Mouse (Mus musculus): Measurements from ENCODE around the gene Krtap10-10.
"Not testable (repeated sequence)": the region's sequence is repeated elsewhere in the genome, so short reads cannot be mapped to it uniquely, and the experiment has no call there.

Krtap10-10 gene

DNA sequence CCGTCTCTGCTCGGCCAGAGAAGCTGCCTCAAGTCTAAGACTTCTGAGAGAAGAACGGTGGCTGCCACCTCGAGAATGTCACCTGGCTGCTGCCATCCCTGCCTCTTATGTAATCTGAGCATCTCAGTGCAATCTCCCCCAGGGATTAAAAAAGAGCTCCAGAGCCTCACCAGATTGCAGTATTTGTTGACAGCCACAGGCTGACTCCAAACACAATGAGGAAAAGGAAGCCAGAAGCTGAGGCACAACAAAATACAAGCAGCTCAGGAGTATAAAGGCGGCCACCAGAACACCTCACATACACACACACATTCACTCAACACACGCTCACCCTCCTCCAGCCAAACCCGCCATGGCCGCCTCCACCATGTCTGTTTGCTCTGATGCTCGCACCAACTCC, at the start of gene Krtap10-10:
Krtap10-10 (plus strand) TSS at position 301 of the 400 bp plus-strand sequence.
- DNase-seq (ENCODE audit: low spot score in 2 of 2) = peak; percentile 19 to 25

DNA sequence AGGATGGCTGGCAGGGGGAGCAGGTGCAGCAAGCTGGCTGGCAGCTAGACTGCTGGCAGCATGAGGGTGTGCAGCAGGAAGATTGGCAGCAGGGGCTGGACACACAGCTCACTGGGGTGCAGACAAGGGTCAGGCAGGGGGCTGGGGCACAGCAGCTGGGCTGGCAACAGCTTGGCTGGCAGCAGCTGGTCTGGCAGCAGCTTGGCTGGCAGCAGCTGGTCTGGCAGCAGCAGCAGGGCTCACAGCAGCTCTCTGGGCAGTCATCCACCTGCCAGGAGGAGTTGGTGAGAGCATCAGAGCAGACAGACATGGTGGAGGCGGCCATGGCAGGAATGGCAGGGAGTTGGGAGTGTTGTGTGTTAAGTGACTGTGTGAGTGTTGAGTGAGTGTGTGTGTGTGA, 47.9 kb upstream of the Krtap10-10 start, which contains the start of gene Gm7137:
Gm7137 (minus strand) TSS at position 325 of the 400 bp plus-strand sequence.
- peak in 1 of 2 experiments; percentile 12 for DNase-seq (ENCODE audit: low spot score in 2 of 2)

DNA sequence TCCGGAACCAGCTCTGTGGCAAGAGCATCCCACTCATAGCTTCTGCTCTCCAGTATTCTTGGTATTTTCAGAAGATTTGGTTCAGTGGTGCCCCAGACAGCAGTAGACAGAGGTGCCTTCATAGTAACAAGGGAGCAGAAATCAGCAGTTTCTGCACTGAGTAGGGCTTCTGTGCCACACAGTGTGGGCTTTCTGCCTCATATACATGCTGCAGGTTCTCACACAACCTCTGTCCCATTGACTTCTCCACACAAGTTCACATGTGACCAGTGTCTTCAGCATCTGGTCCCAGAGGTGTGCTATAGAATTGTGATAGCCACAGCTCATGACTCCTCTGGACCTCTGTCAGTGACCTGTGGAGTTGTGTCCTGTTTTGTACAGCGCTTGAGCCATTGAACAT, 47.1 kb upstream of the Krtap10-10 start:
- DNase-seq (ENCODE audit: low spot score in 2 of 2) = no peak

DNA sequence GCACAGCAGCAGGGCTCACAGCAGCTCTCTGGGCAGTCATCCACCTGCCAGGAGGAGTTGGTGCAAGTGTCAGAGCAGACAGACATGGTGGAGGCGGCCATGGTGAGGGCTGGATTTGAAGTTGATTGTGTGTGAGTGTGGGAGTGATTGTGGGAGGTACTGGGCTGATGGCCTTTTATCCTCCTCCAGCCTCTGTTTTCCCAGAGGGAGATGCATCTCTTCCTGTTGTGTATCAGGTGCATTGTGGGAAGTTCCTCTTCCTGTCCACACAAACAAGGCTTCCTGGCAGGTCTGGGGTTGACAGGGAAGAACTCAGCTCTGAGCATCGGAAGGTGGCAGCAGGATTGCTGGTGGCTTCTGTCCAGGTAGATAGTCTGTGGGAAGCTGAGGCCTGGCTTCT, 40.8 kb upstream of the Krtap10-10 start, which contains the start of gene Gm9639:
Gm9639 (minus strand) TSS at position 101 of the 400 bp plus-strand sequence.
- no peak for DNase-seq (ENCODE audit: low spot score in 2 of 2)

DNA sequence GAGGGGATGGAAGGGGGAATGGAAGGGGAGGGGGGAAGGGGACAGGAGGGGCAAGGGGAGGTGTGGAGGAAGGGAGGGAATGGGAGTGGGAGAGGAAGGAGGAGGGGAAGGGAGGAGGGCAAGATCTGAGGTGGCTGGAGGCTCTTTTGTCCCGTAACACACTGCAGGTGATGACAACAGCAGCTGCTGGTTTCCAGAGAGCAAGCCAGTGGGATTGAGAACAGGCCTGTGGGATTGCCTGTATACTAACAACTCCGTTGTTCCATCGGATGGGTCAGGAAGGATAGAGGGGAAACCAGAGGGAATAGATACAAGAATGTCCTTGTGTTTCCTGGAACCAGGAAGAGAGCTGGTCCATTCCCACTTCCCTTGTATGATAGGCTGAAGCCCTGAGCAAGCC, 38.1 kb upstream of the Krtap10-10 start:
- DNase-seq (ENCODE audit: low spot score in 2 of 2) = no peak

DNA sequence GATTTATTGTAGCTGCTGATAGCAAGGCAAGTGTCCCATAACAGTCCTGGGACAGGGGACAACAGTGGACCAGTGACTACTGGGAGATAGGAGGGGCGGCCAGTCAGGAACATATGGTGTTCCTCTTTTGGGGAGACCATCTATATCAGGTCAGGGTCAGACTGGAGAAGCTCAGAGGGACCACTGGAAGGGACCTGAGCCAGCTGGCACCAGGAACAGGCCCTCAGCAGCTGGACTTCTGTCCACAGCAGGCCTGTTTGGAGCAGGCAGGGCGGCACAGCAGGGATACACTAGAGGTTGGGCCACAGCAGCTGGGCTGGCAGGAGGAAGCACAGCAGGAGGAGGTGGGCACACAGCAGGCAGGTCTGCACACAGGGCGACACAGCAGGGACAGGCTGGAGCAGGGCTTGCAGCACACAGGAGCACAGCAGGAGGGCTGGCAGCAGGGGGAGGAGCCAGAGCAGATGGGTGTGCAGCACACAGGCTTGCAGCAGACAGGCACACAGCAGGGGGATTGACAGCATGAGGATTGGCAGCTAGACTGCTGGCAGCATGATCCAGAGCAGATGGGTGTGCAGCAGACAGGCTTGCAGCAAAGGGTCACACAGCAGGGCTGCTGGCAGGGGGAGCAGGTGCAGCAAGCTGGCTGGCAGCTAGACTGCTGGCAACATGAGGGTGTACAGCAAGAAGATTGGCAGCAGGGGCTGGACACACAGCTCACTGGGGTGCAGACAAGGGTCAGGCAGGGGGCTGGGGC, 37.4 kb upstream of the Krtap10-10 start:
- DNase-seq (ENCODE audit: low spot score in 2 of 2) = not testable (repeated sequence)

DNA sequence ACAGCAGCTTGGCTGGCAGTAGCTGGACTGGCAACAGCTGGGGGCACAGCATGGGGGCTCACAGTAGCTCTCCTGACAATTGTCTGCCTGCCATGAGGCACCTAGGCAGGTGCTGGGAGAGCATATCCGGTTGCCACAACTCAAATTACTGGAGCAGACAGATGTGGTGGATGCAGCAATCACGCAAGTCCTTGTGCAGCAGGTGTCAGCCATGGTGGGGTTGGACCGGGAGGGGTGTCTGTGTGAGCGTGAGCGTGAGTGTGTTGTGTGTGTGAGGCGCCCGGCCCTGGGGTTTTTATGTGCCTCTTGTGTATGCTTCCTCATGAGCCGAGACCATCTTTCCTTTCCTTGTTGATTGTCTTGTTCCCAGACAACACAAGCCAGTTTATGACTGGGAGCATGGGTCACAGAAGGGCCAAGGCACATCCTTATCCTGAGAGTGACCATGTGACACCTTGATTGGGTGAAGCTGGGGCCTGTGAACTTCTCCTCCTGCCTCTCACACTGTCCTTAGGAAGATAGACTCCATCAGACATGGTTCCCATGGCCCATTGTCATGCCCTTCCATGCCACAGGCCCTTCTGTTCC, 36.7 kb upstream of the Krtap10-10 start, which contains the start of gene Gm19668:
Gm19668 (minus strand) TSS at position 213 of the 588 bp plus-strand sequence.
- no peak for DNase-seq (ENCODE audit: low spot score in 2 of 2)

DNA sequence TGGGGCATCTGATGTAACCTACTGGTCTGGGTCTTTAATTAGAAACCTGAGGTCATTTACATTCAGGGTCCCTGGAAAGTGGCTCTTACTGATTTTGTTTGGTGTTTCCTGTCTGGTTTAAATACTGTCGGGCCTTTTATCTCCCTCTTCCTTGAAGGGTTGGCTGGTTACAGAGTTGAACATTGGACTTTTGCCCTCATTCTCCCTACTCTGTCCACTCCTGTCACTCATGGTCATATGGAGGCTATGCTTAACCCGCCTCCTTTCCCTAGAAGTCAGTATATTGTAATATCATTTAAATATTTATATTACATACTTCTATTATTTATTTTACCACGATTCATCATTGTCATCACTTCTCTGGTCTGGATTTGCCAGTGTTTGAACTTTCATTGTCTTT, 31.7 kb upstream of the Krtap10-10 start:
- no peak for DNase-seq (ENCODE audit: low spot score in 2 of 2)

DNA sequence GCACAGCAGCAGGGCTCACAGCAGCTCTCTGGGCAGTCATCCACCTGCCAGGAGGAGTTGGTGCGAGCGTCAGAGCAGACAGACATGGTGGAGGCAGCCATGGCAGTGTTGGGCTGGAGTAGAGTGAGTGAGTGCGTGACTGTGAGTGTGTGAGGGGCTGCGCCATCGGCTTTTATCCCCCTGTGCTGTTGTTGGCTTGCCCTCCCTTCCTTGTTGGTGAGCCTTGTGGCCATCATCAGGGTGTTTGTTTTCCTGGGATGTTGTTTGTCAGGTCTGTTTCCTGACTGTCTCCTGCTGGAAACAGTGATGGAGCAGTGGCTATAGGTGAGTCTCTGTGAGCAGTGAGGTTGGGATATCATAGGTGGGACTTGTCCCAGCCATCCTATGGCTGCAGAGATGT, 24.0 kb upstream of the Krtap10-10 start, which contains the start of gene Gm9507:
Gm9507 (minus strand) TSS at position 101 of the 400 bp plus-strand sequence.
- no peak for DNase-seq (ENCODE audit: low spot score in 2 of 2)

DNA sequence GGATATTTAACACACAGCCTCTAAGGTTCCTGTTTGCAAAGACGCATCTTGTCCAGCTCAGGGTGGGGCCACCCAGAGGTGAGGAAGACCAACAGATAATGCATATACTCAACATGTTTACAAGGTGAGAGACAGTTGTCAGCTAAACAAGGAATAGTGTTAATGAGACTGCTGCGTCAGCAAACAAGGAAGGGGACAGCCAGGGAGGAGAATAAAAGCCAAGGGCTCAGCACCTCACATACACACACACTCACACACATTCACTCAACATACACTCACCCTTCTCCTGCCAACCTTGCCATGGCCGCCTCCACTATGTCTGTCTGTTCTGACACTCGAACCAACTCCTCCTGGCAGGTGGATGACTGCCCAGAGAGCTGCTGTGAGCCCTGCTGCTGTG, 21.4 kb upstream of the Krtap10-10 start, which contains the start of gene Gm2696:
Gm2696 (plus strand) TSS at position 301 of the 400 bp plus-strand sequence.
- no peak for DNase-seq (ENCODE audit: low spot score in 2 of 2)

DNA sequence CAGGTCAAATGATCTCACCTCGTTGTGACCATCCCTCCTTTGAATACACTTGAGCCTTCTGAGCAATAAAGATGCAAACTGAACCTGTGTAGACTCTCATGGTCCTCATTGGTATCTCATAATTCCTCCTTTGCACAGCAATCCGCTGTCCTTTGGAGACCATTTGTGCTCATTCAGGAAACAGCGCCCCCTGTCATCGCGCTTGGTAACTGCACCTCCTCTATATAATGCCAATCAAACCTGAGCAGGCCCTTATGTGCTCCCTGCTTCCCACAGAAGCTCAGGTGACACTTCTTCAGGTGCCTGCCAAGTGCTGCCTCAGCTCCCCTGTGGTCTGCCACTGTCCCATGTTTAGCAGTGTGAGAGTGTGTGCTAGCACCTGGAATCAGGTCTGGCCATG, 20.2 kb upstream of the Krtap10-10 start:
- DNase-seq (ENCODE audit: low spot score in 2 of 2) = no peak

DNA sequence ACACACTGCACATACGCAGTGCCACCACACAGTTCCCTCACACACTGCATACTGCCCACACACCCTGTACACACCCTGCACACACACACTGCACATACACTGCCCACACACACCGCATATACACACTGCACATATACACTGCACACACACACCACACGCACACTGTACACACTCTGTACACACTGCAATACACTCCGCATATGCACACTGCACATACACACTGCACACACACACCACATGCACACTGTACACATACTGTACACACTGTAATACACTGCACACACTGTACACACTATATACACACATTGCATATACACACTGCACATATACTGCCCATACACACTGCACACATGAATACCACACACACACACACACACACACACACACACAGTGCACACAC, 17.2 kb upstream of the Krtap10-10 start:
- no peak for DNase-seq (ENCODE audit: low spot score in 2 of 2)

DNA sequence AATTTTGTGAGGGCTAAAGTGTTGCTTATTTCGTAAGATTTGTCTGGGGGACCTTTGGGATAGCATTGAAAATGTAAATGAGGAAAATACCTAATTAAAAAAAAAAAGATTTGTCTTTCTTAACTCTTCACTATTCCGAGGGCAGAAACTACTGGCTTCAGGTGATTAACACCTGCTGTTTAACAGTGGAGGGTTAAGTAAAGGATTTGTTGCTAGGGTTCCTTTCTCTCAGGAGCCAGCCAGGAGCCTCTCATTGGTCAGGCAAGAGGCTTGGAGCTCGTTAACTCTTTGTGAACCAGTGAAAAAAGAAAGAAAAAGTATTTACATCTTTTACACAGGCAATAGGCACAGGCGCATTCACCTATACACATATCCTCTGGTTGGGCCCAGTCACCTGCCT, 16.5 kb upstream of the Krtap10-10 start:
- DNase-seq (ENCODE audit: low spot score in 2 of 2) = no peak

DNA sequence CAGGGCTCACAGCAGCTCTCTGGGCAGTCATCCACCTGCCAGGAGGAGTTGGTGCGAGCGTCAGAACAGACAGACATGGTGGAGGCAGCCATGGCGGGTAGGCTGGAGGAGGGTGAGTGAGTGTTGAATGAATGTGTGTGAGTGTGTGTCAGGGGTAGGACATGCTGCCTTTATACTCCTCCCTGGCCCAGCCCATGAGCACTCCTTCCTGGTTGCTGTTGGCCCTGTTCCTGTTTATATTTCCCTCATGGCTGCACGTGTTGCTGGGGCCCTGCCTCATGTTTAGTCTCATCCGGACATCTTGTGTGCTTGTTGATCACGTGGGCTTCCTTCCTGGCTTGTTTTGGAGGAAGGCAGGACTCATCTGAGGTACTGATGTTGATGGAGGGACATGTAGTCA, 8.8 kb upstream of the Krtap10-10 start, which contains the start of gene Krtap10-4:
Krtap10-4 (minus strand) TSS at position 145 of the 400 bp plus-strand sequence.
- DNase-seq (ENCODE audit: low spot score in 2 of 2) = no peak

DNA sequence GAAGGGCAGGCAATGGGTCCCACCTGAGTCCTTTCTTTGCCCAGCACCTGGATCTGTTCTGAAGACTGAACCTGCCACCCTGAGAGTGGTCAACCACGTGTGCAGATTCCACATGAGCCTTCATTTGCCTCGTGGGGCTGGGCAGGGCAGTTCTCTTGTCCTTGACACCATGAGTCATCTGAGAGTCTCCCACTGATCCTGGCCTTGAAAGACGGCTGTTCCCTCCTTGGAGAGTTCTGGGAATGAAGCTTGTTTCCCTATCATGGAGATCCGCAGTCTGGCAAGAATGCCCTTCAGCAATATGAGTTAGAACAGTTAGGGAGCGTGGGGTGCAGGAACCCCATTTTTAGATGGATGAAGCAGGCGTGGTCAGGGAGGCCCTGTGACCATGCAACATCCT, 3.3 kb downstream of the Krtap10-10 start:
- no peak for DNase-seq (ENCODE audit: low spot score in 2 of 2)

DNA sequence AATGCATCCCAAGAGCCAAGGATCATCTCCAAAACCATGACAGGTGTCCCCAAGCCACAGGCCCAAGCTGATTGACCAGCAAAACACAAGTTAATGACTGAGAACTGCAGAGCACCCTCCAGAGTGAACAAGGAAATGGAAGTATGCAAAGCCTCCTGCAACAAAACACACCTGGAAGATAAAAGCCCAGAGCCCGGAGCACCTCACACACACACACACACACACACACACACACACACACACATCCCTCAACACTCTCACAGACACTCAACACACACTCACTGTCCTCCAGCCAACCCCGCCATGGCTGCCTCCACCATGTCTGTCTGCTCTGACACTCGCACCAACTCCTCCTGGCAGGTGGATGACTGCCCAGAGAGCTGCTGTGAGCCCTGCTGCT, 10.8 kb downstream of the Krtap10-10 start, which contains the start of gene Gm36176:
Gm36176 (plus strand) TSS at position 301 of the 400 bp plus-strand sequence.
- DNase-seq (ENCODE audit: low spot score in 2 of 2) = no peak

DNA sequence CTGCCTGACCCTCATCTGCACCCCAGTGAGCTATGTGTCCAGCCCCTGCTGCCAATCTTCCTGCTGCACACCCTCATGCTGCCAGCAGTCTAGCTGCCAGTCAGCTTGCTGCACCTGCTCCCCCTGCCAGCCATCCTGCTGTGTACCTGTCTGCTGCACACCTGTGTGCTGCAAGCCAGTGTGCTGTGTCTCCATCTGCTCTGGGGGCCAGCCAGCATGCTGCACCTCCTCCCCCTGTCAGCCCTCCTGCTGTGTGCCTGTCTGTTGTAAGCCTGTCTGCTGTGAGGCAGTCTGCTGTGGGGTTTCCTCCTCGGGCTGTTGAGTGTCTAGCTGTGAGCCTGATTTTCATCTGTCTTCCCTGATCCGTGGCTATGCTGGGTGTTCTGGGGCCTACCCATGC, 11.2 kb downstream of the Krtap10-10 start:
- no peak for DNase-seq (ENCODE audit: low spot score in 2 of 2)

DNA sequence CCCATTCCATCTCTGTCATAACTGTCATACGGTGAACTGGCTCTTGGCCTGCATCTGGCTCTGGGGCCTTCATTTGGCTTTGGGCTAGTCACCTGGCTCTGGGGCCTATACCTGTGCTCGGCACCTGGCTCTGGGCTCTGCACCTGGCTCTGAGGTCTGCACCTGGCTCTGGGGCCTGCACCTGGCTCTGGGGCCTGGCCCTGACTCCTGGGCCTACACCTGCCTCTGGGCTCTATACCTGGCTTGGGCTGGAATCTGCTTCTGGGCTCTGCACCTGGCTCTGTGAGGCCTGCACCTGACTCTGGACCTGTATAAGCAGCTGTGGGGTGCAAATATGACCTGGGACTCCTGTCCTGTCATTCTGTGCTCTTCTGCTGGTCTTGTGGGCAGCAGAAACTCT, 11.8 kb downstream of the Krtap10-10 start:
- DNase-seq (ENCODE audit: low spot score in 2 of 2) = no peak

DNA sequence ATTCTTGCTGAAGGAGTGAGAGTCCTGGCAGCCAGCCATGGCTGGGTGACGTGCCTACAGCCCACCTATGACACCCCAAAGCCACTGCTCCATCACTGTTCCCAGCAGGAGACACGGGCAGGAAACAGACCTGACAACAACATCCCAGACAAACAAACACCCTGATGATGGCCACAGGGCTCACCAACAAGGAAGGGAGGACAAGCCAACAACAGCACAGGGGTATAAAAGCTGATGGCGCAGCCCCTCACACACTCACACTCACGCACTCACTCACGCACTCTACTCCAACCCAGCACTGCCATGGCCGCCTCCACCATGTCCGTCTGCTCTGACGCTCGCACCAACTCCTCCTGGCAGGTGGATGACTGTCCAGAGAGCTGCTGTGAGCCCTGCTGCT, 16.8 kb downstream of the Krtap10-10 start, which contains the start of gene Gm10318:
Gm10318 (plus strand) TSS at position 301 of the 400 bp plus-strand sequence.
- no peak for DNase-seq (ENCODE audit: low spot score in 2 of 2)

DNA sequence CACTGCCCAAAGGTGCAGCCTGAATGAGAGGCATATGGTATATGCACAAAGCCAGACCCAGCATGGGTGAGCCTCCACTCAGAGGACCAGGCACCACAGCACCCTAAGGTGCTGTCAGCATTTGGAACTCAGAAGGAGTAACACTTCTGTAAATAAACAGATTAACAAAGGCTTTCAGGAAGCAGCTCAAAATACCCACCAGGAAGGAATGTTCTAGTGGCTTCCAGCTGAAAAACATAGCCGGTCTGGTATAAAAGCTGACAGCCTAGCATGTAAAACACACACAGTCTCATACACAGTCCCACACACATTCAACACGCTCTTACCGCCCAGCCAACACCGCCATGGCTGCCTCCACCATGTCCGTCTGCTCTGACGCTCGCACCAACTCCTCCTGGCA, 25.9 kb downstream of the Krtap10-10 start, which contains the start of gene Gm3285:
Gm3285 (plus strand) TSS at position 301 of the 400 bp plus-strand sequence.
- DNase-seq (ENCODE audit: low spot score in 2 of 2) = no peak

DNA sequence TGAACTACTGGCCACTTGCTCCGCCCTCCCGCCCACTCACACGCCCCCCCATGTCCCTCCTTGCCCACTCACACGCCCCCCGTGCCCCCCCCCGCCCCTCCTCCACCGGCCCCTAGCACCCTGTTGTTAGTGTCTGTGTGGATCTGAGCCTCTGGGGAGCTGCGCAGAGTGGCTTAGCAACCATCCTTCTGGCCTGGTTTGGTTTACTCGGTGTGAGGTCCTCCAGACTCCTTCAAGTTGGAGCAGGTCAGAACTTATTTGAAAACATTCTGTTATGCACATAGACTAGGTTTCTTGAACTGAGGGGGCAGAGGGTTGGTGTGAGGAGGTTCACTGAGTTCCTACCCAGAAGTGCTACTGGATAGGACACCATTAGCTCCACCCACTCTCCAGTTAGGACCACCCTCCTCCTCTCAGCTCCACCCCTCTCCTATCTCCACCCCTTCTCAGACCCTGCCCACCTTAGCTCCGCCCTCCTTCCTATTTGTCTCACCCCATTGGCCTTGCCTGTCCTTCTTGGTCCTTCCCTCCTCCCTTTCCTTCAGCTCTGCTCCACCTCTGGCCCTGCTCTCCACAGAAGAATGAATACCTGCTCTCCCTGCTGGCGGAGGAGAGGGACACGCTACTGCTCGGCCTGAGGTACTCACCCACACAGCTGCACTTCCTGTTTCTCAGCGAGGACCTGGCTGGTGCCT, 28.5 kb downstream of the Krtap10-10 start:
- DNase-seq (ENCODE audit: low spot score in 2 of 2) = no peak

DNA sequence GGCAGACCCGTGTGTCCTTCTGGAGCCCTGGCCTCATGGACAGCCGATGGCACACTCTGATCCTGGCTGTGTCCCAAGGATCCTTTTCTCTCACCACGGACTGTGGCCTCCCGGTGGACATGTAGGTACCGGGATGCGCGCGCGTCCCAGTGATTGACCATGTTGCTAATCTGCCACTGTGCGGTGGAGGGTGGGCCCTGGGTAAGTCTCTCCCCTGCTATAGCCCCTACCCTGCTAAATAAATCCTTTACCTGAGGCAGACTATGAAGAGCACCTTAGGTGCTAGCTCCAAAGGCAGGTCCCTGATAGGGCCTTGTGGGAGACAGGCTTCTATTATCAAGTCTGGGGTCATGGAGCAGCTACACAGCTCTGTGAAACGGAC, 29.0 kb downstream of the Krtap10-10 start:
- no peak for DNase-seq (ENCODE audit: low spot score in 2 of 2)

Measured in right cerebral cortex, adult 2 months (tissue).